Mouse (Mus musculus) left cerebral cortex, postnatal 4 days (tissue): ENCODE results near the gene Acvr1b. TPM values are rescaled to one million over a fixed set of nuclear protein-coding genes. Genes with fewer than 3 reads are reported as not detected.

Source experiments
- DNase-seq: peaks from one replicate; pipeline ENCODE4 v3.0.0-alpha.2; 2022
- intact Hi-C: fragments of 180-260 bp; cut with DNase I; formaldehyde crosslinking; loops from one replicate; pipeline ENCODE4 v1.15.1; 2025
- total RNA-seq, 2 experiments: library from RNA; stranded (reverse); gene quantifications; 2 replicates each; pipeline ENCODE4 v1.2.3; 2021

Gene Acvr1b
- total RNA-seq, 2 experiments from 2014 or later, result 96.1 to 98.6 TPM

DNA sequence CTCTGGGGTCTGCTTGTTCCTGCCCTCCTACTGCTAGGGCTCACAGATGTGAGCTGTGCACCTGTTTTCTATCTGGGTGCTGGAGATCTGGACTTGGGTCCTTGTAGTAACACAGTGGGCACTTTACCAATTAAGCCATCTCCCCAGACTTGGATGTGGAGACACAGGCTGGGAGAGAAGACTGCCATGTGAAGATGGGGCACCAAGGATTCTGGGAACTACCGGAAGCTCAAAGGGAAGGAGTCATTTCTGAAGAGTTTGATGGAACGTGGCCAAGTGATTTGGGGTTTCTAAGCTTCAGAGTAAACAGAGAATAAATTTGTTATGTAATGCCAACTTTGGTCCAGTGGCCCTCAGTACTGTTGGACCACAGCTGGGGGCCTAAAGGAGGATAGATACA lies 1.9 kb upstream of the Acvr1b start:
- no peak for DNase-seq
- intact Hi-C loops, result loop anchor here (5.0 kb wide), 1 partner anchor 390 kb away; no protein-coding TSS in a partner anchor

DNA sequence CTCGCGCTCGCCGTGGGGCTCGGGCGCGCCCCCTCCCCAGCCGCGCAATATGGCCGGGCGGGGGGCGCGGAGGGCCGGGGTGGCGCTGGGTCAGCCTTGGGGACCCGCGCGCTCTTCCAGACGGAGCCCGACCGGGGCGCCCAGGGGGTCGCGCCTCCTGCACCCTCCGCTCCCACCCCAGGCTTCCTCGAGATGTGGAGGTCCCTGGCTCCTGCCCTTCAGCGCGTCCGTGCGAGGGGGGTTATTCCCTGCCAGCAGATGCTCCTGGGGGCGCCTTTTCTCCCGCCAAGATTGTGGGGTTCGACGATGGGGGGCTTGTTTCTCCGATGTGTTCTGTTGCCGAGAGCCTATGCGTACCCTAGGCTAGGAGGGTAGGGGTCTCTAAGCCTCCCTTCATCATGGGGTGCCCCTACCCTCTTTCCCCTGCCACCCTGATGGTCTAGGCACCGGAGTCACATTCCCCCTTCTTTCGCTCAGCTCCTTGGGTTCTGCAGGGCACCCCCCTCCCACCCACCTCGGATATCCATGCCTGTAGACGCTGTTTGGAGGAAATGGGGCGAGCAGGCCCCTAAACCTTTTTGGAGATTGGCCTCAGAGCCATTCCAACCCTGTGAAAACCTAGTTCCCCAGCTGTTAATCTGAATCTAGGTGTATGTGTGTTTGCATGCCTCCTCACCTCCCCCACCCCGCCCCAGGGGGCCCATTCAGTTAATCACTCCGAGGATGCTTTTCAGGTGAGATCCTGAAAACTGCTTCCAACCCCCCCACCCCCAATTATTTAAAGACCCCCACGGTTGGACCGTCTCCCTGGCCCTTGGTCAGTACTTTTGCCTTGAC lies 645 bp downstream of the Acvr1b start:
- intact Hi-C loops, result loop anchor here (5.0 kb wide), 1 partner anchor 392 kb away; no protein-coding TSS in a partner anchor
- peak; percentile 52 for DNase-seq

DNA sequence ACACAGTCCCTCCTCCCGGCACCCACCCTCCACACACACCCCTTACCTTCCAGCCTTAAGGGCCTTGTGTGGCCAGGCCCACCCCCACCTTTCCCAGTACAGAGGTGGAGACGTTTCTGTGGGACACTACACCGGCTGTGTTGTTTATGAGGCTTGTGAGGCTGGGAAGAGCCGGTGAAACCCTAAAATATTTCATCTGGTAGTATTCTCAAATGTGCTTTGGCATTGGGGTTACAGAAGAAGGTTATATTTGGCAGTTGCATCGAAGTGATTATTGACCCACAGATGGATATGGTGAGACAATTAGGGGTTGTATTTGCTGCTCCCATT lies 1.2 kb downstream of the Acvr1b start:
- no peak for DNase-seq
- intact Hi-C loops, result no loop called here

DNA sequence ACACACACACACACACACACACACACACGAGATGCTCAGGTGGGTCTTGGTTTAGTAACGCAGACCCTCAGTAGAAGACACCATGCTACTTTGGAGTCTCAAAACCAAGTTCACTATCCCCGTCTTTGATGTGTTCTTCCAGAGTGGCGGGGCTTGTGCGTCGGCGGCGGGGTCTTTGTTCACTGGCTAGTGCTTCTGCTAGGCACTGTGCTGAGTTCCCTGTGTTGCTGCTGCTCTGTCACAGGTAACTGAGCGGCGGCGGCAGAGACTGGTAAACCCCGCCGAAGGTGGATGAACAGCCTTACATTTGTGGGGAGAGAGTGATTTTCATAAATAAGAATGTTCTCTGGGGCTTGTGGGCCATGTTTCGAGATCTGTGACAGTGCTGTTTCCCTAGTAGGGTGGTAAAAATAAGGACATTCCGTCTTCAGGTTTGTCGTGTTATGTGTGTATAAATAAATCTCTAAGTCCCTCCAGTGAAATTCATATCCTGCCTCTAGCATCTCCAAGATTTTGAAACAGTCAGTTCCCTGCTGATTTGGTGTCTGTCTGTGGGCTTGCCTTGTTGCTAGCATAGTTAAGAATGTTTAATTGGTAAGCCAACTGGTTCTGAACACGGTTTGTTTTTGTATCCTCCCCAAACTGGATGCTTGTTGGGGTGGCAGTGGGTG lies 1.9 kb downstream of the Acvr1b start:
- intact Hi-C loops, result no loop called here
- DNase-seq, result no peak

DNA sequence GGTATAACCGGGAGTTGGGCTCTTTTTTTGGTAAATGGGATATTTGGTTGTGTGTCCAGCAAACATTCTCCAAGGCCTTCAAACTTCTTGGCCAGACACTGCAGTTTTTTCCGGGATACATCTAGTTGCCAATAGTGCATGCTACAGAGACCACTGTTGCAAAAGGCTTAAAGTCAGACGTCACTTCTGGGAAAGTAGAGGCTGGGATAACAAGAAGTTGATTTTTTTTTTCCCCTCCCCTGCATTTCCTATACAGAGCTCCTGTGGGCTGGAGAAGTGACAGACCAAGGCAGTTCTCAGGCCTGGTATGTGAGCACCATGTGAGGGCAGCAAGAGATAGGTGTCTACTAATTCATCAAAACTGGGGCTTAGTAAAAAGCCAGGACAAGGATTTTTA lies 2.4 kb downstream of the Acvr1b start:
- intact Hi-C loops, result no loop called here
- no peak for DNase-seq

DNA sequence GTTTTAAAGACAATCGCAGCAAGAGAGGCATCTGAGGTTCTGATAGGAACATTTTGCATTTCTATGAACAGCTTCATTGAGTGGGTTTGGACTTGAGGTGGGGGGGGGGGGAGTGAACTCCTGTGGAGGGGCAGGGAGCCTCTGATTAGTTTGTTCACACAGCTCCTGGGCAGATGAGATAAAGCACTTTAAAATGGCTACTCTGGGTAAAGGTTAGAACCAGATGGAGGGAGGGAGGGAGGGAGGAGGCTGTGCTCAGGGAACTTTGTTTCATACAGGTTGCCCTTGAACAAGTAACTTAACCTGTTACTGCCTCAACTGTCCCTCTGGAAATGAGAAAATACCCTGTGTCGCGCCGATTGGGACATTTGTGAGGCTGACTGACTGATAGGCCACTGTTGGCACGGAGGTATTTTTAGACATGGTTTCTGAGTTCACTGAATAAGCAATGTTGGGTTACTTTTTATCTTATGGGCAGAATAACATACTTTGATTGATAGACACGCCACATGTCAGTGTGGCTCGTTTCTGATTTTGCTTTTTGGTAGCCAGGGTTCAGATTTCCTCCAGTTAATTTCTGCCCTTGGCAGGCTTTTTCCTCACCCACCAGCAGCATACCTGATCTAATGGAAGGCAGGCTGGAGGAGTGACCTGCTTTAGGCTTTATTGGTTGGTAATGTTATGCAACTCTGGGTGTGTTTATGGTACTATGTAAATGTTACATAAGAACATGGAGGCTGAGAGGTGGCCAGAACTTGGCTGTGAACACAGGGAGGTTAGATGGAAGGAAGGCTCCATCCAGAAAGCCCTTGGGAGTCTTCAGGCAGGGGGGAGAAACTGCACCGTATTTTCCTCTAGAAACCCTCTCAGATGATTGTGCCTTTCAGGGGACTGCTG lies 3.2 kb downstream of the Acvr1b start:
- no peak for DNase-seq
- intact Hi-C loops, result no loop called here

DNA sequence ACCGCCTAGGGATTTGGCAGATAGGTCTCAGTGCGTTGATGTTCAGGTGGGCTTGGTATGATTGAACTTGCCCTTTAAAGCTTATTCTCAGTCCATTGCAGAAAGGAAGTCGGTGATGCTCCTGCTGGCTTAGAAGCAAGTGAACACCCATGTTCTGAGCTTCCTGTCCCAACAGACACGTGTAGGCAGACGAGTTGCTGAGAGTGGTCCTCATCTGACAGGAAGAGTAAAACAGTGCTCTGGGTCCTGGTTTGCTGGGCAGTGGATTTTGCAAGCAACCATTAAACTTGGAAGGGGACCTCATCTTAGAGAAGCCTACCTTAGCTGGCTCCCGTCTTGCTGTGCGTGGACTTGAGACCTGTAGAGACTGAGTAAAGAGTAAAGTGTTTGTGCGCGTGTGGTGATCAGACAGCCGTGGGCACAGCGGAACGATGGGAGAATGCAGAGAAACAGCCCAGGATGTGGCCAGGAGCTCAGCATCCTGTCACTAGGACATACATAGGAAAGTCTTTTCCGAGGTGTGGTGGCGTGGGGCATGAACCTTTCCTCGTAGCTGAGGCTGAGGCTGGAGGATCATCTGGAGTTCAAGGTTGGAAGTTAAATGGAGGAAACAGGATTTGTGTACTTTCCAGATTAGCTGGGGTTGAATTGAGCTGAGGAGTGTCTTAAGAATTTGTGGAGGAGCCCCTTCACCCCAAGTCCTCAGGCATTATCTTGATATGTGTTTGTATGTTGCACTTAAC lies 6.7 kb downstream of the Acvr1b start:
- intact Hi-C loops, result no loop called here
- DNase-seq, result no peak

DNA sequence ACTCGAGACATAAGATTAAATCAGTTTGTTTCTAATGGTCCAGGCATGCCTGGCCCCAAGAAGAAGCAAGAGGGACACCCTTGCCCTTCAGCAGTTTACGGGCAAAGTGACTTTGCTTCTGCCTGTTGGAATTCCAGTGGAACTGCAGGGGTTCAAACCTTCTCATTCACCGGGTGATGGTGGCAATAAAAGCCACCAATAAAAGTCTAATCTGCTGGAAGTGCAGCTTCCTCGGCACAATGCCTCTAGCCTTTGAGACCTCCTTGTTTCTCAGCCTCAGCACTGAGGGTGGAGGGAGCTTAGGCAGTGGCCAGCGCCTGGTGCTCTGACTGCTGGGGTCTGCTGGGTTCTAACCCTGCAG lies 7.2 kb downstream of the Acvr1b start:
- no peak for DNase-seq
- intact Hi-C loops, result no loop called here

DNA sequence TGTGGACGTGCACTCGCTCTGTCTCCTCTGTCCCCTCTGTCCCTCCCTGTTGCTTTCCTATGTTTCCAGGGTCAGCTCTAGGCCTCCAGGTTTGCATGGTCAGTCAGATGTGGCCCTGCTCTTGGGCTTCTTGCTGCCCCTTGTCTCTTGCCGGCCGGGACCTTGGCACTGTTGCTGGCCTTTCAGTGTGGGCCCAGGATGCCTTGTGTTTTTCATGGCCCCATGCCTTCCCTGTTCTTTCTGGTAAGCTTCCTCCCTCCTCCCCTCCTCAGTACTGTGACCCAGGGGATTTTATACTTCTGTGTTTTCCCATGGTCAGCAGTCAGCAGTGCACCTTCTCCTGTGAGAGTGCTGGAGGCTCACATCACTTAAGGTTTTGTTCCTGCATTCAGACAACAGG lies 7.6 kb downstream of the Acvr1b start:
- no peak for DNase-seq
- intact Hi-C loops, result no loop called here

DNA sequence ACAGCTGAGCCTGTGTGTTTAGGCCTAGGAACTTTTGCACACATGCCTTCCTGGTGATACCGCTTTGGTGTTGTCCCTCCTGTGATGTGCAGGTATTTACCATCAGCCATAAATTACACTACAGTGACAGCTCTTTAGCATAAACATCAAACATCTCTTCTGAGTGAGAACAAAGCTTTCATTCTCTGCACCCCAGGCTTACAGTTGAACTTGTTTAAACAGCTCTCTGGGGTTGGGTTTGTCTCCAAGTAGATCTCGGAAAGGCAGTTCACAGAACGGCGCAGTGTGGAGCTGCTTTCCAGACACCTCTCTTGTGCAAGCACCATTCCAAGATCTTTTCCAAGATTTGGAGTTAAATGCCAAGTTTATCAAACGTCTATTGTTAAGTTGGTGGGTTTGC lies 8.8 kb downstream of the Acvr1b start:
- DNase-seq, result no peak
- intact Hi-C loops, result no loop called here

DNA sequence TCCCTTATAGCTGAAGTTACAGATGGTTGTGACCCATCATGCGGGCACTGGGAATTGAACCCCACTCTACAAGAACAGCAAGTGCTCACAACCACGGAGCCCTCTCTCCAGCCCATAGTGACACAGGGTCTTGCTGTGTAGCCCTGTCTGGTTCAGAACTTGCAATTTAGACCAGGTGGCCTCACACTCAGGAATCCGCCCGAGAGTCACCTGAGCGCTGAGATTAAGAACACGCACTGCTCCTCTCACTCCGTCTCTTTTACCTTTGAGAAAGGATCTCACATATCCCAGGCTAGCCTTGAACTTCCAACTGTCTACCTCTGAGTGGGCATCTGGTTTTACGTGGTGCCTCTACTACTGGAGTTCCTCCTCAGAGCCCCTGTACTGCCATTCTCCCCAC lies 10.4 kb downstream of the Acvr1b start:
- no peak for DNase-seq
- intact Hi-C loops, result no loop called here

DNA sequence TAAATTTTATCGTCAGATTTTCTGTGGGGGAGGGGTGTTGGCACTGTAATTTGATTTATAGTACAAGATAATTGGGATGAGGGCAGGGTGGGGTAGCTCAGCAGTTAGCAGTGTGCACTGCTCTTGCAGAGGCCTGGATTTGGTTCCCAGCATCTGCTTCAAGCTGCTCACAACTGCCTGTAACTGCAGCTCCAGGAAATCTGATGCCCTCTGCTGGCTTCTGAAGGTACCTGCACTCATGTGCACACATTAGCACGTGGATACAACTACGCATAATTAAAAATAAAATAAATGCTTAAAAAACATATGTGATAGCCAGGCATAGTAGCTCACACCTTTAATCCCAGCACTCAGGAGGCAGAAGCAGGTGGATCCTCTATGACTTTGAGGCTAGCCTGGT lies 11.7 kb downstream of the Acvr1b start:
- intact Hi-C loops, result no loop called here
- no peak for DNase-seq

DNA sequence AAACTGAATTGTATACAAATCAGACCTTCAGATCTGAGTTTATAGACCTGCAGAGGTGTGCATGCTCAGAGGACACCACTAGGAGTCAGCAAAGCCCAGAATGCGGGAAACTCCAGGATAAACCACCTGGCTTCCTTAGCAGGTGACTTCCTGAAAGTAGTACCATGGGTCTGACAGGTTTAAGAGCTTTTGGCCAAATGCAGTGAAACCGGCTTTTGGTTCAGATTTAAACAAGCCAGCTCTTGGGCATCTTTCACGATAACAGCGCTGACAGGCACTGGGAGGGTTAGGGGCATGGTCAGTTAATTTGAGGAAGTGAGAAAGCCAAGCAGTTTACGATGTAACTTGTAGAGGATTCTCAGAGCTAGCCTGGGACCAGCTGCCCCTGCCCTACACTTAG lies 14.0 kb downstream of the Acvr1b start:
- no peak for DNase-seq
- intact Hi-C loops, result no loop called here

DNA sequence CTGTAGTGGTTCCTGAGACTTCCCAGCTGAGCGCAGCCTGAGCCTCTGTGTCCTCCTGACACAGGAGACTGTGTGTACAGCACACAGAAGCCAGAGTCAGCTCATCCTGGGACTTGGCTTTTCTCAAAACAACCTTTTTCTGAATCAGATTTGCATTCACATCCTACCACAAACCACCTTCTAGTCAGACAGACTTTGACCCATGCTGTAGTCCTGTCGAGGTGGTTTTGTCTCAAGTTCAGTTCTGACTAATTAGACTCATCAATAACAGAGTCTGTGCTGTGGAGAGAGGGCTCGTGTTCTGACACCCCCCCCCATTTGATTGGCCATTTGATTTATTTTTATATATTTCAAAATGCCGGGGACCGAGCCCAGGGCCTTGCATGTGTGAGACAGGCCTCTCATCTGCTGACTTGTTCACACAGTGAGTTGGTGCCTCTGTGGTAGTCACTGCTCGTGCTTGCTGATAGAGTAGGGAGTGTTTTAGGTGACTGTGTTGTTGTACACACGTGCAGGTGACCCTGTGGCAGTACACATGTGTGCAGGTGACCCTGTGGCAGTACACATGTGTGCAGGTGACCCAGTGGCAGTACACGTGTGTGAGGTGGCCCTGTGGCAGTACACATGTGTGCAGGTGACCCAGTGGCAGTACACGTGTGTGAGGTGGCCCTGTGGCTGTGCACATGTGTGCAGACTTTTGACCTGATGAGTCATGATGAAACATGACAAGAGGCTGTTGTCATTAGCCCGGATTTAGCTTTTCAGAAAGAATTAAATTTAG lies 16.3 kb downstream of the Acvr1b start:
- DNase-seq, result no peak
- intact Hi-C loops, result no loop called here

DNA sequence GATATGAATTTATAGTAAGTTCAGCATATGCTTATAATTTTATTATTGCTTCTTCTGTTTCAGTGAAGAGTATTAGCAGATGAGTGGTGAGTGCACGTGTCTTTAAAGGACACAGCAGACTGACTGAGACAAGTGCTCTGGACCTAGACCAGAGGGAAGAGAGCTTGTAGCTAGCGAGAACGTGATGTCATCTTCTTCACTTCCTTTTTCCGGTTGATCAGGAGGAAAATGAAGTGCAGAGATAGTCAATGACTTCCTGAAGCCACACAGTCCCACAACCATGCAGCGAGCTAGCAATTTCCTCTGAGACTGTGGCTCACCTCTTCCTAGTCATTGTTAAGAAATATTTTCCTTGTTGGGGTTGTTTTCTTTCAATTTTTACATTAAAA lies 16.9 kb downstream of the Acvr1b start:
- no peak for DNase-seq
- intact Hi-C loops, result no loop called here

DNA sequence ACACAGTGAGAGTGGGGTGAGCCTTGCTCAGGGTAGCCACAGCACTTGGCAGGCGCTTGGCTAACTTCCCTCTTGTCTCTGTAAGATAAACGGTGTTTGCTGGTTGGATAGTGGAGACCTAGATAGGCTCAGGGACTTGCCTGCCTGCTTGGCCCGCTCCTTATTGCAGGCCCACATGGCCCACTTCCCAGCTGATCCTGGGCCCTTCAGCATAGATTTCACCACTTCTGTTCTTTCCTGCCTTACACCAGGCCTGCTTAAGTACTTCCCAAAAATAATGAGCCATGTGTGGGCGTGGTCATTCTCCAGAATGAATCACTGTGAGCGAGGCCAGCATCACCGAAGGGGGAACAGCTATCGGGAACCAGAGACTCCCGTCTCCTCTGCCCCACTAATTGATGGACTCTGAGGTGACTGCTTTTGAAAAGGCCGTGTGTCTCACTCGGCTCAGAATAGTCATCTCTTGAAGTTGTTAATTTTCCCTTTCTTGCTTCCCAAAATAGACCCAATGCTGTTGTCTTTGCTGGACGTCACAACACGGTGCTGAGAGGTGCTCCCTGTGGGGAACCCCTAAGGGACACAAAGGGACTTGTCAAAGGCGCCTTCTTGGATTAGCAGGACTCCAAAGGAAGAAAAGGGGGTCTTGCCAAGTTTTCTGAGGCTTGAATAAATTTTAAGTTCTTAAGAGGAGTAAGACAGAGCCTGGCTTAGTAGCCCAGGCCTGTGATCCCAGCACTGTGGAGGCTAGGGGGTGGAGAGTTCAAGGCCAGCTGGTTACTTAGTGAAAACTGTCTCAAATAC lies 17.8 kb downstream of the Acvr1b start:
- intact Hi-C loops, result no loop called here
- no peak for DNase-seq

DNA sequence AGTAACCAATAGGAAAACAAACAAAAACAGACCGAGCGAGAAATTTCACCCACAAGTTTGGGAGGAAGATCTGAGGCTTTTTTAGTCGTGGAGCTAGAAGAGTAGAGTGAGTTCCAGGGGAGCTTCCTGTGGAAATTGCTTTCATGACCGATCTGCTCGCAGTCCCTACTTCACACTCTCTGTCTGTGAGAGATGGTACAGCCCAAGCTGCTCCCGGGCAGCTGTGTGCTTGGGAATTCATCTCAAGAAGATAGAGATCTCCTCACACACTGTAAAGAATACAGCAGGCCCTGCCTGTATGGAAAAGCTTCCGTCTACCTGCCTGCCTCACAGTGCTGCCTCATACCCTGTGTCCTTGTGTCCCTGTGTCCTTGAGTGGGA lies 18.4 kb downstream of the Acvr1b start:
- intact Hi-C loops, result no loop called here

DNA sequence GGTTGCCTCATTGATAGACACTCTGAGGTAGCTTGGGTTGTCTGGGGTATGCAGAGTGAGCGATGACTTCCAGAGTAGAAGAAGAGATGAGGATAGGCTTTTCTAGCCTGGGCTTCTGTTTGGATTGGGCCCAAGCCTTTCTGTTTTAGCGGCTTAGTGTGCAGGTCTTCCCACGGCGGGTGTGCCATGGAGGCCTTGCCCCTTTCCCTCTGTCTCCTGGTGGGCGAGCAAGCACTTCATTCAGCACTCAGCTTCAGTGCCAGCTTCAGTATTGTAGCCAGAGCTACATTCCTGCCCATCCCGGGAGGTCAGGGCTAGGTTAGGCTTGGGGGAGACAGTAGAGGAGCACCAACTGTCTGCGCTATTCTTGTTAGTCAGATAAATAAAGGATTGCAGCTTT lies 18.8 kb downstream of the Acvr1b start:
- DNase-seq, result no peak
- intact Hi-C loops, result no loop called here

More for the DNA sequence above, 18.4 kb downstream of the Acvr1b start:
- DNase-seq, result no peak

DNA sequence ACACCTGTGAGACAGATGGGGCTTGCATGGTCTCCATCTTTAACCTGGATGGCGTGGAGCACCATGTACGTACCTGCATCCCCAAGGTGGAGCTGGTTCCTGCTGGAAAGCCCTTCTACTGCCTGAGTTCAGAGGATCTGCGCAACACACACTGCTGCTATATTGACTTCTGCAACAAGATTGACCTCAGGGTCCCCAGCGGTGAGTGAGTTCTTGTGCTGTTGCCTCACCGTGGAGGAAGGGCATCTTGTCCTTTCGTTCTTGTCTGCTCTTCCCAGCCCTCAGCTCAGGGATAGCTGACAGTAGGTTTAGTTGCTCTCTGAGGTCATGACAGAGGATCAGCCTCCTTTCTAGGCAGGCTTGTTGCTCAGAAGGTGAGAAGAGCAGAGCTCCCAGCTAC lies 20.1 kb downstream of the Acvr1b start:
- no peak for DNase-seq
- intact Hi-C loops, result no loop called here
